ENCODE assay signal across 17 mouse cellular contexts in the genomic region with DNA sequence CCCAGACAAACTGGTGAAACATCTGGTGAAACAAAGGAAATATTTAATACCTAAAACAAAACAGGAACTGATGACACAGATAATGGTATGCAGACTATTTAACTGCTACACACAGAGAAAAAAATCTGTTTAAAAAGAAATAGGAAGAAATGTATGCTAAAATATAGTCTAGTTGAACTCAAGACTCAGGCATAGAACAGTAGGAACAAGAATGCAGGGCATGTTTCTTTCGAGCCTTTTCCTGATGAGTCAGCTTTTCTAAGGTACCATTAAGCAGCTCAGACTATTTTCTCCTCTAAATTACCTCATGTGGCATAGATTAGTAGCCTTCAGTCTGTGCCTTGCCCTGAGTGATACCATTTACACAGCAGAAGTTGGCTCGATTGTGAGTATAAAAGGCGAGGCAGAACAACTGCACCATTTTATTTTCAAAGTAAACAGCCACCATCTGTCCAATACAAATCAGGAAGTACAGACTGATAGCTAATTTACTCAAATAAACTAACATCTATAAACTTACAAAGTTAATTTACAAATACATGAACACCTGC.
DNase-seq lines count a peak whose midpoint lies in the region.
"Had no signal": no experiment of that assay in that cellular context is flagged by ENCODE, and none has a peak within 500 bp of the region (broad histone marks: within the 10 kb centered on the region; RNA-seq: fewer than 3 reads in every experiment).

No protein-coding gene starts in this region.

- DNase-seq in embryo, embryonic 10 days (ENCODE audit: low spot score), result peak; percentile 5
- DNase-seq in embryo, embryonic 9.5 days (ENCODE audit: extremely low spot score), result no peak
- DNase-seq in layer of hippocampus, adult 9-11 months, result peak; percentile 4
- DNase-seq in layer of hippocampus, adult 9-10 months (ENCODE audit: low spot score), result no peak
- DNase-seq in embryo, embryonic 10.5 days (ENCODE audit: low spot score), result peak; percentile 2
- peak; percentile 3 for DNase-seq in mesoderm, embryonic 11.5 days (ENCODE audit: low read depth, low spot score)
- no peak for DNase-seq in right cerebral cortex, adult 2 months (ENCODE audit: low spot score in 2 of 2)
- DNase-seq in urinary bladder, adult 18-20 months (ENCODE audit: low spot score in 2 of 2), result no peak
- DNase-seq: adrenal gland, postnatal 10 days; cerebellum, adult 9-10 months; gastrocnemius, adult 2 months; kidney, postnatal 36 days; left cerebral cortex, postnatal 4 days; liver; lung, postnatal 36 days; right cerebral cortex, postnatal 14 days; thymus, postnatal 14 days had no signal

Comparison
In these comparisons a context has a peak if more than half of its experiments do, and no peak if none do; other contexts are left out.
1. DNase-seq: peak in embryo, embryonic 10 days (single experiment), layer of hippocampus, adult 9-11 months (single experiment), embryo, embryonic 10.5 days (single experiment) and mesoderm, embryonic 11.5 days (single experiment); none in embryo, embryonic 9.5 days (single experiment), layer of hippocampus, adult 9-10 months (single experiment), right cerebral cortex, adult 2 months (0 of 2) and urinary bladder, adult 18-20 months (0 of 2).